Mouse (Mus musculus): Measurements from ENCODE around the gene Nepro.

DNA sequence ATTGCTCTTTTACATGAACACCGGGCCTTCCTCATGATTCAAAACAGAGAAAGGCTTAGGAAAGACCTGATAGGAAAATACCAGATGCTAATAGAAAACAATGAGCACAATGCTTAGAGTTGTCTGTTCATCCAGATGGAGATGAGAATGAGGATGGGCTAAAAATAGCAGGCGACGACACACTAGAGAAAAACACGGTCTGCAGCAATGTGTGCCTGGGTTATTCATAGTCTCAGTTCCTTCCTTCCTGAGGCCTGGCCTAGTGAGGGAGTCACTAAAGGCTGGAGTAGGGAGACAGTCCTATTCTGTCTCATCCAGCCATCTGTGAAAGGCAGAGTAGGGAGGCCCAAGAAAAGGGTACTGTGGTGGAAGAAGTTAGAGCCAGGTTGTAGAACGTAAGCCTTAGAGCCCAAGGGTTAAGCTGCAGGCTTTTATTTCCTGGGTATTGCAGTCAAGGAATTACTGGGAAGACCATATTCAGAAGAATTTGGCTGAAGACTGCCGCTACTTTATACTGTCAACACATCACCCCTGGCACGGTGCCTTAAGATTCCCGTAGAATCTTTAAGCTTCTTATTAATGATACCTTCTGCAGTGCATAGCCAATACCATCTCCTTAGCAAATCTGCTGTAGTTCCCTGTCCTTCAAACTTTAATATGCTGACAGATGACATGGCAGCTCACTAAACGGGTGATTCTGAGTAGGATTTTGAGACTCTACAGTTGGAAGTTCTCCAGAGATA lies 43.2 kb upstream of the Nepro start:
- no peak for TF ChIP-seq POLR2A (IDR thresholded peaks at IDR 0.05; ENCODE audit: borderline replicate concordance, control insufficient read depth, low read depth, low read length)
- TF ChIP-seq CTCF (IDR thresholded peaks at IDR 0.05; ENCODE audit: control insufficient read depth, insufficient read depth, low read length) = no peak
